Mouse (Mus musculus) heart, postnatal 0 days (tissue): Measurements from ENCODE around the gene Wasf3. TPM values are rescaled to one million over a fixed set of nuclear protein-coding genes. Genes with fewer than 3 reads are reported as not detected.

Source experiments
- ATAC-seq: fragments of 200-750 bp; cut with Nextera tagmentation; 2 replicates; pipeline ENCODE4 v1.8.0; 2017; ENCODE audit warnings: low read depth, moderate number of reproducible peaks, moderate library complexity; ENCODE audit not compliant: insufficient read depth
- DNase-seq: peaks from one replicate; pipeline ENCODE4 v3.0.0-alpha.2; 2016; ENCODE audit warnings: low spot score
- H3K27ac ChIP-seq: fragments of 300-500 bp; sonication (generic); 2 replicates; pipeline ENCODE4 v1.5.1; 2014; ENCODE audit warnings: low read depth, mild to moderate bottlenecking
- H3K27me3 ChIP-seq: fragments of 300-500 bp; sonication (generic); 2 replicates; pipeline ENCODE4 v1.6.1; 2014; ENCODE audit warnings: low read length, mixed read lengths; ENCODE audit not compliant: control insufficient read depth, insufficient read depth
- H3K36me3 ChIP-seq: fragments of 300-500 bp; sonication (generic); replicated peaks from 2 replicates; pipeline ENCODE4 v1.6.1; 2014; ENCODE audit warnings: low read length, mixed read lengths; ENCODE audit not compliant: control insufficient read depth, insufficient read depth
- H3K4me1 ChIP-seq: fragments of 300-500 bp; sonication (generic); 2 replicates; pipeline ENCODE4 v1.6.1; 2014; ENCODE audit warnings: antibody characterized with exemption; ENCODE audit not compliant: control insufficient read depth, insufficient read depth
- H3K4me2 ChIP-seq: fragments of 300-500 bp; sonication (generic); 2 replicates; pipeline ENCODE4 v1.6.1; 2014; ENCODE audit warnings: low read depth, mild to moderate bottlenecking, low read length, moderate library complexity
- H3K4me3 ChIP-seq: fragments of 300-500 bp; sonication (generic); 2 replicates; pipeline ENCODE4 v1.5.1; 2014; ENCODE audit warnings: low read depth, low read length
- H3K9ac ChIP-seq: fragments of 300-500 bp; sonication (generic); replicated peaks from 2 replicates; pipeline ENCODE4 v1.6.1; 2014; ENCODE audit warnings: low read depth, low read length, mixed read lengths
- H3K9me3 ChIP-seq: fragments of 300-500 bp; sonication (generic); replicated peaks from 2 replicates; pipeline ENCODE4 v1.6.1; 2016; ENCODE audit warnings: low read length; ENCODE audit not compliant: control insufficient read depth
- CTCF ChIP-seq: IDR thresholded peaks from 2 replicates; pipeline ENCODE4 v1.5.1; 2016; ENCODE audit warnings: antibody characterized with exemption, control low read depth, low read depth
- EP300 ChIP-seq: IDR thresholded peaks from 2 replicates; pipeline ENCODE4 v1.6.1; 2016; ENCODE audit warnings: antibody characterized with exemption, low read depth
- WGBS: fragments of 180-500 bp; shearing (Covaris S2); extraction: QIAGEN DNeasy Blood & Tissue Kit; methylation state at CpG from one replicate; pipeline ENCODE4 v1.1.7; 2014; 5-methylcytosine and 5-hydroxymethylcytosine counted together
- polyA plus RNA-seq: library from polyadenylated mRNA; unstranded; fragments of >200 nt; fragmentation: Nextera tagmentation; extraction: Ambion mirVana; gene quantifications from 2 replicates; pipeline ENCODE4 v1.2.1, GENCODE M21; 2015
- total RNA-seq: library from RNA; depleted of rRNA; stranded (reverse); fragments of >200 nt; gene quantifications from 2 replicates; pipeline ENCODE4 v1.2.3, GENCODE M21; 2014; ENCODE audit warnings: low replicate concordance

Gene Wasf3
- total and polyA plus RNA-seq, 2 experiments from 2014 or later, result 0.08 TPM; not detected in 1

DNA sequence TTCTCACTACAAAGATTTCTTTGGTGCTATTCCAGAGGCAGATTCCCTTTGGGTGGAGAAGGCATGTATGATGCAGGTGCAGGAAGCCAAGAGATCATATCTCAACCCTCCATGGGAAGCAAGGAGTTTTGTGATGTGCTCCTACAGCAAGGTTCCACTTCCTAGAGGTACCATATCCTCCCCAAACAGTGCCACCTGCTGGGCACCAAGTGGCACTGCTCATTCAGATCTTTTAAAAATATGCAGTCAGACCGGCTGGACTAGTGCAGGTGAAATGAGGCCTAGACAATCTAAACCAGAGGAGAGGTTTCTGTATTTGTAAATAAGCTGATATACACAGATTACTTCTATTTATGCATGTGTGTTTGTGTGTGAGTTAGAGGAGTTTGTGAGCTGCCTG is 35.3 kb downstream of the Wasf3 start:
- TF ChIP-seq EP300 (no peak), CTCF (peak; percentile 58)
- Histone ChIP-seq H3K4me3 (no peak overlapping the region), H3K9me3 (no peaks in the 10 kb centered on the region), H3K4me2 (no peak overlapping the region), H3K36me3 (no peaks in the 10 kb centered on the region), H3K9ac (no peak overlapping the region), H3K27me3 (peaks cover 71% of the 10 kb centered on the region), H3K27ac (no peak overlapping the region), H3K4me1 (peaks cover 2% of the 10 kb centered on the region; the same call in 1 of the 2 replicates)
- ATAC-seq (no peak), DNase-seq (no peak)
- WGBS, result 56% methylated on average over 1 of the region's 1 CpGs

DNA sequence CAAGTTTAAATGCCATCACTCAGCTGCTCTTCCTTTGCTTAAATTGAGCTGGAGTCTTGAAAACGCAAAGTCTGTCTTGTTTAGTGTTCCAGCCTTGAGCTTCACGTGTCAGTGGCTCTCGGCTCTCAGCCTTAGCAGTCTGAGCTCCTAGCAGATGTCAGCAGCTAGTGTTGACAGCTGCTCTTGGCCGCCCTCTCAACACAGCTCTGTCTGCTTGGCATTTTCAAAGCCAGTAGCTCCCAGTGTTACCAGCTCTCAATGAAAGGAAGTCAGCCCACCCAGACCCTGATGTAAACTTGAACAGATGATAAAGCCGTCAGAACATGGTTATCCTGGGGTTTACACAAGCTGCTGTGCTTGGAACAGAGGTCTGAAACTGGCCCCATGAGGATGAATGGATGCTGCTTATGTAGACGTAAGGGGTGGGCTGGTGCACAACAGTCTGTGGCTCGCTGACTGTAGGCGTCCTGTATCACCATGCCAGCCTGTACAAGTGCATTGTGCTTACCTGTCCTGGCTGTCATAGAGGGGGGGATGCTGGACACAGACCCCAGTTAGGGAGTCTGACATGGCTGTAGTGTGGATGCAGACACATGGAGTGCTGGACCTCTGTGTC is 40.0 kb downstream of the Wasf3 start:
- no peaks in the 10 kb centered on the region for H3K9me3 ChIP-seq
- DNase-seq (peak; percentile 55), ATAC-seq (peak; percentile 82)
- 15% methylated on average over 8 of the region's 8 CpGs for WGBS
- TF ChIP-seq CTCF (no peak), EP300 (no peak)
- no peak overlapping the region for H3K4me3 ChIP-seq
- H3K27ac ChIP-seq, result no peak overlapping the region
- H3K4me1 ChIP-seq, result peaks cover 5% of the 10 kb centered on the region; the same call in 1 of the 2 replicates
- no peak overlapping the region for H3K4me2 ChIP-seq
- no peaks in the 10 kb centered on the region for H3K36me3 ChIP-seq
- H3K27me3 ChIP-seq, result peaks cover 71% of the 10 kb centered on the region
- no peak overlapping the region for H3K9ac ChIP-seq

DNA sequence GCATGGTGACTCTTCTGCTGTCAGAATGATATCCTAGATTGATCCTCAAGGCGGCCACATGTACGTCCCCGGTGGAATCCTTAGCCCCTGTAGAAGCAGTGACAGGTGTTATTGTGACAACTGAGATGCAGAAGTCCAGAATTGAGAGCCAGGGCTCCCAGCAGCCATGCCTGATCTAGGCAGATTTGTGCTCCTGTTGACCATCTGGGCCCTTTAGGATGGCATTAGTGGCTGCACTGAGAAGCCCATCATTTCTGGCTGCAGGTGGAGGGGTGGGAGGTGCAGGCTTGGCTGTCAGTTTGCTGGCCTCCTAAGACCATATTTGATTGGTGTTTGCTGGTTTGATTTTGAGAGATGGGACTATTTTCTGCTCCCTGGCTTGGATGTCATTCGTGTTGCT is 40.9 kb downstream of the Wasf3 start:
- no peaks in the 10 kb centered on the region for H3K9me3 ChIP-seq
- DNase-seq, result no peak
- no peak overlapping the region for H3K4me2 ChIP-seq
- ATAC-seq, result no peak
- H3K27me3 ChIP-seq, result peaks cover 78% of the 10 kb centered on the region
- H3K9ac ChIP-seq, result no peak overlapping the region
- peaks cover 5% of the 10 kb centered on the region; the same call in 1 of the 2 replicates for H3K4me1 ChIP-seq
- no peak overlapping the region for H3K27ac ChIP-seq
- no peak for TF ChIP-seq EP300
- TF ChIP-seq CTCF, result no peak
- H3K4me3 ChIP-seq, result no peak overlapping the region
- 76% methylated on average over 4 of the region's 4 CpGs for WGBS
- H3K36me3 ChIP-seq, result no peaks in the 10 kb centered on the region

DNA sequence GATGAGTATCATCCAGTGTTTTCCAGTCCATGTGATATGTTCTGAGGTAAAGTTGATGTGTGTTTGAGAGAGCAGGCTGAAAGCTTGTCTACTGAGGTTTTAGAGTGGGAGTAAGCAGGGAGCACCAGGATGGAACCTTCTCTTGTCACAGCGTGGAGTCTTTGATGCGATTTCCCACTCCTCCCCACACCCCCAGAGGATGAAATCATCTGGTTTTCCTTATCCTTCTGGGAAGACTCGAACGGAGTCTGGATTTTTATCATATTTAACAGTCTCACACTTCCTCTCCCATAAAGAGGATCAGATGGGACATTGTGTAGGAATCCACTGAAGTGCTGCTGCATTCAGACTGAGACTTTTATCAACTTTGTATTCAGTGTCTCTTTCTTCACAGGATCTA is 43.3 kb downstream of the Wasf3 start:
- no peak overlapping the region for H3K9ac ChIP-seq
- TF ChIP-seq EP300 (no peak), CTCF (no peak)
- H3K27me3 ChIP-seq, result peaks cover 71% of the 10 kb centered on the region
- H3K4me1 ChIP-seq, result peaks cover 5% of the 10 kb centered on the region; the same call in 1 of the 2 replicates
- no peaks in the 10 kb centered on the region for H3K9me3 ChIP-seq
- 49% methylated on average over 4 of the region's 4 CpGs for WGBS
- H3K4me2 ChIP-seq, result no peak overlapping the region
- ATAC-seq, result no peak
- H3K27ac ChIP-seq, result no peak overlapping the region
- DNase-seq, result no peak
- no peaks in the 10 kb centered on the region for H3K36me3 ChIP-seq
- no peak overlapping the region for H3K4me3 ChIP-seq

DNA sequence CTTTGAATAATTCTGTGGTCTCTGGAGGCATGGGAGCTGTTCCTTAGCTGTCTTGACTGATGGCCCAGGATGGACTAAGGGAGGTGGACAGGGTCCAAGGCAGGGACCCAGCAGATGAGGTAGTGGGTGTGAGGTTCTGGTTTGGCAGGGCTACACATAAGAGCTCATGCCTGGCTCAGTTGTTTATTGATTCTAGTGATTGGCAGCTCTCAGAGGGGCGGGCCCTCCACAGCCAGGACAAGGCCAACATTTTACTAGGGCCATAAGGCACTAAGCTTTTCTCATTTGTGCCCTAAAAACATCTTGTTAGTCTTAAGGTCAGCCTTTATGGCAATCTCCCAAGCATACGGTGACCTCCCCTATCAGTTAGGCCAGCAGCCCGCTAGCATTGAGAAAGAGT is 47.0 kb downstream of the Wasf3 start:
- H3K9me3 ChIP-seq, result no peaks in the 10 kb centered on the region
- no peak for TF ChIP-seq CTCF
- 75% methylated on average over 3 of the region's 3 CpGs for WGBS
- H3K27me3 ChIP-seq, result peaks cover 45% of the 10 kb centered on the region
- H3K9ac ChIP-seq, result no peak overlapping the region
- no peak overlapping the region for H3K4me2 ChIP-seq
- DNase-seq, result no peak
- no peak overlapping the region for H3K4me3 ChIP-seq
- H3K4me1 ChIP-seq, result no peaks in the 10 kb centered on the region
- H3K36me3 ChIP-seq, result no peaks in the 10 kb centered on the region
- H3K27ac ChIP-seq, result no peak overlapping the region
- ATAC-seq, result no peak

DNA sequence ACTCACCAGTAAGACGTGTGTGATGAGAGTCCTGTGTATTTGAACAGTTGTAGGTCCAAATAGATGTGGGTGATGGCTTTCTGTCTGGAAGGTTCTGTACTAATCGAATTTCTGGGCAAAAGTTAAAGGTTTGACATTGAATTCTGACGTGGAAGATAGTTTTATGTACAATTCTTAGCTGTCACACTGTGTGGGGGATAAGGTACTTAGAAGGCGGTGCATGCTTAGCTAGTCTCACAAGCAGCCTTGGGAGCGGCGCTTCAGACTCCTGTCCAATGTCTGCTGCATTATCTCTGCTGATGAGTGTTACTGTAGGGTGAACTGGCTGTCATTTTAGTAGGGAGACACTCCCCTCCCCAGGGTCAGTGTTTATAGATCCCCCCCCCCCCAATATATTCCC is 47.7 kb downstream of the Wasf3 start:
- ATAC-seq (no peak), DNase-seq (no peak)
- Histone ChIP-seq H3K9ac (no peak overlapping the region), H3K27ac (no peak overlapping the region), H3K4me1 (no peaks in the 10 kb centered on the region), H3K4me2 (no peak overlapping the region), H3K27me3 (peaks cover 39% of the 10 kb centered on the region), H3K9me3 (no peaks in the 10 kb centered on the region), H3K36me3 (no peaks in the 10 kb centered on the region), H3K4me3 (no peak overlapping the region)
- TF ChIP-seq CTCF, result no peak
- no peak for TF ChIP-seq EP300
- 41% methylated on average over 6 of the region's 6 CpGs for WGBS
